ENCODE assay signal across 14 mouse cellular contexts in genomic region chr8:10716161-10716560, GRCm38 (mm10).
"Had no signal": no experiment of that assay in that cellular context is flagged by ENCODE, and none has a peak within 500 bp of the region (broad histone marks: within the 10 kb centered on the region; RNA-seq: fewer than 3 reads in every experiment).

No protein-coding gene starts in this region.

- H3K4me3 ChIP-seq: hindbrain, embryonic 12.5 days; intestine, embryonic 15.5 days; limb, embryonic 12.5 days; liver, embryonic 13.5 days; midbrain, embryonic 15.5 days had no signal

- DNase-seq: layer of hippocampus, adult 9-11 months; liver; liver, embryonic 13.5 days; liver, postnatal 0 days; lung, postnatal 36 days; right cerebral cortex, adult 18-20 months; right cerebral cortex, postnatal 25 days; thymus, postnatal 4 days had no signal

- H3K27ac ChIP-seq: hindbrain, embryonic 12.5 days; intestine, embryonic 15.5 days; limb, embryonic 12.5 days; liver, embryonic 13.5 days; midbrain, embryonic 15.5 days; stomach, postnatal 0 days had no signal

- H3K36me3 ChIP-seq: hindbrain, embryonic 12.5 days; intestine, embryonic 15.5 days; limb, embryonic 12.5 days; liver, embryonic 13.5 days; midbrain, embryonic 15.5 days had no signal

- H3K9ac ChIP-seq: hindbrain, embryonic 12.5 days; intestine, embryonic 15.5 days; limb, embryonic 12.5 days; liver, embryonic 13.5 days; liver, postnatal 0 days; midbrain, embryonic 15.5 days had no signal

- H3K27me3 ChIP-seq: hindbrain, embryonic 12.5 days; intestine, embryonic 15.5 days; limb, embryonic 12.5 days; liver, embryonic 13.5 days; midbrain, embryonic 15.5 days had no signal

- H3K4me1 ChIP-seq: intestine, embryonic 15.5 days had no signal

- H3K9me3 ChIP-seq: hindbrain, embryonic 12.5 days; intestine, embryonic 15.5 days; limb, embryonic 12.5 days; liver, embryonic 13.5 days; midbrain, embryonic 15.5 days had no signal

- ATAC-seq: hindbrain, embryonic 16.5 days; intestine, embryonic 15.5 days; liver, postnatal 0 days; midbrain, embryonic 15.5 days had no signal

- H3K4me2 ChIP-seq: hindbrain, embryonic 12.5 days; intestine, embryonic 15.5 days; limb, embryonic 12.5 days; liver, embryonic 13.5 days; midbrain, embryonic 15.5 days had no signal
